Mouse (Mus musculus) ovary, postnatal 14 days (tissue): ENCODE results near the gene Hk3.
A peak's percentile ranks its signal among the peaks of the same experiment; 100 is the strongest.

Experiments
- DNase-seq: peaks from one replicate; pipeline ENCODE4 v3.0.0; 2022; ENCODE audit warnings: low spot score

Gene Hk3

DNA sequence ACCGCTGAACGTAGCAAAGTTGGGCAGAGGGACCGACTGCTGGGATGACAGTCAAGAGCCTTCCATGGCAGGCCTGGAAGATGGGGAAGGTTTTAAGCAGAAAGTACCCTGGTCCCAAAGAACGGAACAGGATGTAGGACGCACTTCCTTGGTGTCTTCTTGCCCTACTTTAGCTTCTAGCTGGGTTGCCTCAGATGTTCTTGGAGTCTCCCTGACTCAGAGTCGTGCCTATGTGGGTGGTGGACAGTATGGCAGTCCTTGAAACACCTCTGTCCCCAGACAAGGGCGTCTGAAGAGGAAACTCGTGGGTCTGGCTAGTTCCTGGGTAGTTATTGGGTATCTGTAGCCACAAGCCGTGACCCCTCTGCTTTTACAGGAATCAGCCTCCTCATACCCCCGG lies 19.1 kb downstream of the Hk3 start:
- DNase-seq = no peak

DNA sequence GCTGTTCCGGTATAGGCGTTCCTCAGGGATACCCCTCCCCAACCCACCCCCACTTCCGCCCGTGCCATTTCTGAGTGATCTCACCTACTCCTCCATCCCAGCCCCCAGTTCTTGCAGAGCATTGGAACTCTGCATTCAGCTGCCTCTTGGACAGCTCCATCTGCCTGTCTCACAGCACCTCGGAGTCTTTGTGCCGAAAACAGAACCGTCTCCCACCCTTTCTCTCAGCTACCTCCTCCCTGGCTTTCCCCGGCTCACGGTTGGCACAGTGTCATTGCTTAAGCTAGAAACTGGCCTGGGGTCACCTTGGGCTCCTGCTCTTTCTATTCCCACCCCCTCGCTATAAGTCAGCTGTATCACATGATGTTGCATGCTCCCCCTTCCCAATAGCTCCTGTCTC lies 20.8 kb downstream of the Hk3 start:
- DNase-seq = no peak

DNA sequence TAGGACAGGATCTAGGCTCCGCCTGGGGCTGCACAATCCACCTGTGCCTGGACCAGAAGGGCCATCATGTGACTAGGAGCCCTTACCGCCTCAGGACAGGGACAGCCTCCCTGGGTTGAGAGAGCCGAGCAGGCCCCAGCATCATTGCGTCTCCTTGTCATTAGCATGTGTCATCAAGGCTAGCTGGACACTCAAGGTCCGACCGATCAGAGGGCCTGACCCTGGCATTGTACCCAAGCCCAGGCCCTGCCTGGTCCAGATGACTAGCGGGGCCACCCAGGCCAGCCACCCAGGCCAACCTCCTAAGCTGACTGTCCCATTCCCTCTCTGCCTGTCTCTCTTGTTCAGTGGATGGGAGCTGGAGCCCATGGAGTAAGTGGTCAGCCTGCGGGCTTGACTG lies 23.6 kb downstream of the Hk3 start:
- no peak for DNase-seq

DNA sequence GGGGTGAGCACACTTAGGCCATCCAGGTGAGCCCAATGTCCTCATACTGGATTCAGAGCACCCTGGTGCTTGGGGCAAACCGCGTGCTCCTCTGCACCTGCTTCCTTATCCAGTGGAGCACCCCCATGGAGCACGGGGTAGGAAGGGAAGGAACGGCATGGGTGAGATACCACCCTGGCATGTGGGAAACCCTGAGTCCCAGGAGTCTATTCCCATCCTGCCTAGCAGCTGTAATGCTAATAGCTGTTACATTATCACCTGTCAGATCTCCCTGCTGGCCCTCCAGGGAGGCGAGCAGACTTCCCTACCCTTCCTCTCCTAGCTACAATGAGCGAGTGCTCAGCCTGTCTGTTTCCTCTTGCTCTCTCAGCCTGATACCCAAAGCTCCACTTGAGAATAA lies 26.0 kb downstream of the Hk3 start:
- DNase-seq = no peak

DNA sequence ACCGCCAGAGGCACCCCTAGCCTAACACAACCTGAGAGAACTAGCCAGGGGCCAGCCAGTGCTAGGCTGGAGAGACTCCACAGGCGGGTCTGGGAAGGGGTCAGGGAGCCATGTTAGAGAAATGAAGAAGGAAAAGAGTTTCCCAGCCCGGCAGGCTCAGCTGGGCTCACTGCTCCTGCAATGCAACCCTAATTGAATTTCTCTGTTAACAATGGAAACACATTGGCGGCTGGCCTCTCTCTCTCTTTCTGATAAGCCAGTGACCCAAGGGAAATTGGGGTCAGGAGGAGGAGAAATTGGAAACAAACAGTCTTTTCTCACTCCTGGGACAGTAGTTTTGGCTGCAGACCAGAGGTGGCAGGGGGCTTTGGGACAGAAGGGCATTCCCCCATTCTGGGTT lies 26.6 kb downstream of the Hk3 start:
- no peak for DNase-seq

DNA sequence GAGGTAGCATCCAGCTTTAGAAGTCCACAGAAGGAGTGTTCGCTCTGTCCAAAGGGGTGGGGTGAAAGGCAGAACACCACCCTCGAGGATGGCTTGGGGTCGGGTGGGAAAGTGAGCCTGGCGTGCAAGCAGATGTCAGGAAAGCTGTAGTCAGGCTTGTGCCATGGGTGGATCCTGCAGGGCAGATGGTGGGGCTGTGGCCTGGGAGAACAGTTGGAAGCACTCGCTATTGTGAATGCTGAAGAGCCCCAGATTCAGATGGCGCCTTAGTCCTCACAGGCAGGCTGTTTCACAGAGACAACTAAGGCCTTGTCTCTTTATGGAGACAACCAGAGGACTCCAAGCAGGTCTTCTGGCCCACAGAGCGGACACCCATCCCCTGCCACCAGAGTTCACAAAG lies 29.0 kb downstream of the Hk3 start:
- no peak for DNase-seq

DNA sequence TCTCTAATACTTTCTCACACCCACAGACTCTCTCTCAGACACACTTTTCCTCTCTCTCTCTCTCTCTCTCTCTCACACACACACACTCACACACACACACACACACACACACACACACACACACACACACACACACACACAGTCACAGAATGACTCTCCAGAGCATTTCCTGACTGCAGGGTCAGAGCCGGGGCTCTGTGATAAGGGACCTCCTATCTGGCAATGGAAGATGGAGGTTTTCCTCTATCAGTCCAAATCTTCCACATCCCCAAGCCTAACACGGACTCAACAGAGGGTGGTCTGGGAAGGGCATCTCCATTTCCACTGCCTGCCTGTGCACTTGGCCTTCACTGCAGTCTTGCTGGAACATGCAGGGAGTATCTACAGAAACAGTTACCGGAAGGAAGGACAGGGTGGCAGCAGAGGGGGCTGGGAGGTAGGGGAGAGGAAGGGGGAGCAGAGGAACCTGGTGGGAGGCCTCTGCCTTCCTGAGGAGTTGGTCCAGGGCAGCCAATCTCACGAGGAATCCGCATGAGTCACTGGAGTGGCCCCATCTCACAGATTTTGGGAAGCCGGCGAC lies 32.9 kb downstream of the Hk3 start:
- DNase-seq = no peak

DNA sequence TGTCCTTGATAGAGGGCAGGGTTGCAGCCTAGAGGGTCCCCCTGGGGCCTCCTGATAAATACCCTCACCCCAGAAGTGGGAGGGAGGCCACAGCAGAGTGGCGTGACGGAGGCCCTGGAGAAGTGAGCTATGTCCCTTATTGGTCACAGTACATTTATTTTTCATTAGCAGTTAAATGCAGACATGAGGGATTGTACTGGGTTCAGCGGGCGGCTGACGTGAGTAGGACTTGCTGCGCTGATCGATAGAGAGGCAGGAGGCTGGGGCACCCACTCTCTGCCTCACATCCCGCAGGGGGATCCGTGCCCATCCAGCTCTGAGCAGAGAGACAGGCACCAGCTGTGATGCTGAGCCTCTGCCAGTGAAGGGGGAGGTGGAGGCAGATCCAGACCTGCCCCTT lies 33.8 kb downstream of the Hk3 start:
- no peak for DNase-seq

DNA sequence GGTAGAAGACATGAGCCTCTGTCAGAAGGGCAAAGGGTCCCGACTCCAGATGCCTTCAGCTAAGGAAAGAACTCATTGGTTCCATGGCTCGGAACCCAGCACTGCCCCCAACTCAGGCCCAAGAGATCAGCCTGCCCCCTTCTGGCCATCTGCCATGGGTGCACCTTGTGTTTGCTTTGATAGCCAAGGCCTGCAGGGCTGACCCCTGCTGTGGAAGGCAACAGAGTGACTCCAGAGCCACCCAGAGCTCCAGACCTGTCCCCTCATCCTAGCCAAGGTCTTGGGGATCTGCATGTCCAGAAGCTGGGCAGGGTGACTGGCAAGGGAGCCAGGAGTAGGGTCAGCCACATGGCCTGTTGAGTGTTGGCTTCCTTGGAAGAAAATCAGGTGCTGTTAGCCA lies 37.6 kb downstream of the Hk3 start:
- DNase-seq = no peak

DNA sequence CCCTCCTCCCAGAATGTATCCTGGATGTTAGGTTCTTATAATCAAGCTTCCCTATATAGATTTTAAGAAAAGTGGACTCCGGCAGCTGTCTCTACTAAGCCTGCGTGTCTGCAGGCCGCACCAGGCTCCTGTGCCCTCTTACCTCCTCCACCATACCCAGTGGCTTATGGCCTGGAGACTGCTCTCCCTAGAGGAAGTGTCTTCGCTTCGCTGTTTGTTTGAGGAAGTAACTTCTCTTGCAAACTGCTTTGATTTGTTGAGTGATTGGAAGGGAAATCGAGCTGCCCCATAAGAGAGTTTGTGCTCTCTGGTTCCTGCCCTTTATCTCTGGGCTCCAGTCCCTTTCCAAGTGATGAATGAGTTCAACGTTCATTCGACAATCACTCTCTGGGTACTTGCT lies 38.2 kb downstream of the Hk3 start:
- no peak for DNase-seq

DNA sequence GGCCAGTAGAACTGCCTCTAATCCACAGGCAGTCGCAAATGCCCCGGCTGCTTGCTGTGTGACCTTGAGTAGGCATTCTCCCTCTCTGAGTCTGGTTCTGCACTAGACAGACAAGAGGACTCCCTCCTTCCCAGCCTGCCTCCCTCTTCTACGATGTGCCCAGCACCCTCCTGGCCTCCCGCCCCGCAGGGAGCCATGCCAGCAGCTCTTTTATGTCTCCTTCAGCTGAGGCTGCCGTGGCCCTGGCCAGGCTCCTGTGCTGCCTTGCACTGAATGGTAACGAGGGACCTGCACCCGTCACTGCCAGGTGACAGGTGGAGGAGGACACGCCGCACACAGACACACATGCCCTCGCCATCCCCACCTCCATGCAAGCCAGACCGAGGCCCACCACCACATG lies 40.2 kb downstream of the Hk3 start:
- DNase-seq = no peak

DNA sequence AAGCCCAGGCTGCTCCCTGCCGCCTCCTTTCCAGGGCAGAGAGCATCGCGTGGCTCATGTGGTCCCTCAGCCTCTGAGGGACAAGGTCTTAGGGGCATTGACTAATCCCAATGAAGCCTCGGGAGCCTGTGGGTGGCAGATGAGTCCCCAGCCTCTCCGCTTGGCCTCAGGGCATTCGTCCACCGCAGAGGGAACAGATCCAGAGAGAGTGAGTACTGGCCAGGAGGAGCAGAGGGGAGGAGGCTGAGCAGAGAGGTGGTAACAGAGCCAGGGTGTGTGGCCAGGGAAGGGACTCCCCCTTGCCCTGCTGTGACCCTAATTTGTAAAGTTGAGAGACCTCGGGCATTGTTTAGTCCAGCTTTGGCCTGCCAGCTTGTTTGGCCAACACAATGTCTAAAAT lies 42.4 kb downstream of the Hk3 start:
- DNase-seq = peak; percentile 6

DNA sequence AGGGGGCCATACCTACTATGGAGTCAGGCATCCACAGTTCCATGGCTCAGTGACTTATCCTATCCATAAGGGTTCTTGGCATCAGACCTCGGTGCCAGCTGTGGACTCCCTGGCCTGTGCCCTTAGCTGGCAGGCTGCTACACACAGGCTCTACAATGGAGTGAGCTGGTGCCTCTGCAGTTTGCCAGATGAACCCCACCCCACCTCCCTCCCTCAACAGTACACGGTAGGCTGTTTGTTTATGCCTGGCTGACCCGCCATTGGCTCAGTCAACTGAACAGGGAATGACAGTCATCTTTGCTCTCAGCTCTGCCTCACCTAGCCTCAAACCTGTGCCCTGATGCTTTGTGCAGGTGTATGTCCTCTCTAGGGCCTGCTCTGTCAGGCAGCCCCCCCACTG lies 45.6 kb downstream of the Hk3 start:
- DNase-seq = no peak

DNA sequence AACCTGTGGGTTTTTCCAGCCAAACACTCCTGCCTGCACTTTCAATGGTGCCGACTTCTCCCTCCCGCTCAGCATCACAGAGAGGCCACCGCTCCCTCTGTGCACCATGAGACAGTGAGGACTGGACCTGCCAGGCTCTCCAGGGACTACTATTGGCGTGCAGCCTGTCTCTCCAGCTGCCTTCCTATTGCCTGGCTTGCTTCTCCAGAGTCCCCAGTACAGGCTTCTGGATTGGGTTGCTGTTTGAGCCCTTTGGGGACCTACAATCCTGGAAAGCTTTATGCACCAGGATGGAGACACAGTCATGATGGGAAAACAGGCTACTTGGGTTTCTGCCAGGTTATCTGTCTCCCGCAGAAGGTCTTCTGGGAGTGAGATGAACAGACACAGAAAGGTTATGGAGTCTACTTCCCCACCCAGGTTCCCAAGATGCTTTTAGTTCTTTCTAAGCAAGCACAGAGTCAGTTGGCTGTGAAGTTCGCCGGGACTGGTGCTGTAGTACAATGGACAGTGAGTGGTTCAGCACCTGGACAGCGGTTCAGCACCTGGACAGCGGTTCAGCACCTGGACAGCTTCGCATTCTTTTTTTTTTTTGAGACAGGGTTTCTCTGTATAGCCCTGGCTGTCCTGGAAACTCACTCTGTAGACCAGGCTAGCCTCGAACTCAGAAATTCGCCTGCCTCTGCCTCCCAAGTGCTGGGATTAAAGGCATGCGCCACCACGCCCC lies 50.5 kb downstream of the Hk3 start:
- DNase-seq = peak; percentile 48

DNA sequence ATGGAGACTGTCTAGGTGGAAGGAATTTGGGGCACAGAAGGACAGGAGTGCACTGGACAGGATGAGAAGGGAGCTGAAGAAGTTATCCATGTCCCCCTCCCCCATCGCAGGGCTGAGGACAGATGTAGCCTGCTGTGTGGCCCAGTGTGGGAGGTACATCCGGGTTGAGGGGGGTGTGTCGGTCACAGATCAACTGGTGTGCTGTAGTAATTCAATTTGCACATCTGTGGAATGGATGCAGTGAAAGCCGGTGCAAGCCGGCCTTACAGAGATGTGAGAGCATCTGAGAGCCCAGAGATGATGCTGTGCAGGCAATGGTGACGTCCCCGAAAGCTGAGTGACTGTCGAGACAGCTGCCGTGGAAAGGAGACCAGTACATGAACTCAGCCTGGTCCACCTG lies 51.7 kb downstream of the Hk3 start:
- no peak for DNase-seq

DNA sequence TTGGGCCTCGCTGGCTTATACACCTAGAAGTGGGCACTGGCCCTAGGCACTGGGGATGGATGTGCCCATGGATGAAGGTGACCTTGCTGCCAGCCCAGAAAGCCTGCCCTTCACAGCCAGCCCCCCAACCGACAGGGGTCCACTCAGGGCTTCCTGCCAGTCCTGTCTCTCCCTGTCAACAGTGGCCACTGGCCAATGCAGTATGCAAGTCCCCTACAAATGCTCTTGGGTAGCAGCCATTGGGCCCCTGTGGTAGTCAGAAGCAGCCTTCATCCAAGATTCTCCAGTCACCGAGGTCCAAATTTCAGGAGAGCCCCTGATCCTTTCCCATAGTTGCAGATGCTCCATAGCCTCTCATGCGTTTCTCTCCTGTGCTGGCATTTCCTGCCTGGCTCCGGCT lies 52.5 kb downstream of the Hk3 start:
- no peak for DNase-seq

DNA sequence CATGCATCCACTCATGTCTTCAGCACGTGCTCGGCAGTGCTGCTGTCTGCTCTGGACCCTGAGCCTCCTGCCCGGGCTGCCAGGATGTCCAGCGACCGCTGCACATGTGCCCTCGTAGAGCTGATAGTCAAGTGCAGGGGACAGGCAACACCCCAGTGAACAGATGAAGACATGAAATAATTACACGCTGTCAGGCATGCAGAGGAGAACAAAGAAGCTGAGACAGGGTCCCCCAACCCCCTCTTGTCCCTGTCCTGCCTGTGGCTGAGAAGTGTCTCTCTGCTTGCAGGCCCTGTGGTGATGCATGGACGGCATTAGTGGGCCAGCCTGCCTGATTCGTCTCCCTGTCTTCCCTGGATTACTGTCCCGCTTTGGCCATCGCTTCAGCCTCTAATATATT lies 53.7 kb downstream of the Hk3 start:
- no peak for DNase-seq

DNA sequence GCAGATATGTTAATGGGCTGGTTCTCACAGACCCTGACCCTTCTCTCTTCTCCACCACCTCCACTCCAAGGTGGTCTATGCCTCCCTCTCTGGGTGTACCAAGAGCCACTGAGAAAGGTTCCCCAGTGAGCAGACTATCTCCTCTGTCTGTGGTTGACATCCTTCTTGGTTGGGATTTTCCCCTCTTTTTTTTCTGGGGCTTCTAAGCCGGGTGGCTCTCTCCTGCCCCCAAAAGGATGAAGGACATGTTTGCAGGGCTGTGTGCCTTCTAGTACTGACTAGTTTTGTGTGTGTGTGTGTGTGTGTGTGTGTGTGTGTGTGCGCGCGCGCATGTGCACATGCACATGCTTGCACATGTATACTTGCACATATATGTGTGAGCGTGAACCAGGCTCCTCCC lies 55.9 kb downstream of the Hk3 start:
- DNase-seq = no peak

DNA sequence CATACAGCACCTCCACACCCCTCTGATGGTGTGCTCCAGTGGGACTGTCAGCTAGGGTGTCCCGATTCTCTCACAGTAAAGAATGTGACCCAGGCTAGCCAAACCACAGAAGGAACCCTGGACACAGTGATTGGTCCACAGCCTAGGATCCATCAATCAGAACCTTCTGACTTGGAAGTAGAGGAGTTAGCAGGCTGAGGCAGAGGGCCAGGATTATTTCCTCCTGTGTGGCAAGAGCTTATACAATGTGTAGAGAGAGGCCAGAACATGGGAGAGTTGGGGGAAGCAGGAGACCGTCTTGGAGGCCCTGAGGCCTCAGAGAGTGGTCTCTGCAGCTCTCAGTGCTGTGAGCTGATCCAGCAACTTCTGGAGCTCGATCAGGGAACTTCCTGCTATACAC lies 60.7 kb downstream of the Hk3 start:
- no peak for DNase-seq

DNA sequence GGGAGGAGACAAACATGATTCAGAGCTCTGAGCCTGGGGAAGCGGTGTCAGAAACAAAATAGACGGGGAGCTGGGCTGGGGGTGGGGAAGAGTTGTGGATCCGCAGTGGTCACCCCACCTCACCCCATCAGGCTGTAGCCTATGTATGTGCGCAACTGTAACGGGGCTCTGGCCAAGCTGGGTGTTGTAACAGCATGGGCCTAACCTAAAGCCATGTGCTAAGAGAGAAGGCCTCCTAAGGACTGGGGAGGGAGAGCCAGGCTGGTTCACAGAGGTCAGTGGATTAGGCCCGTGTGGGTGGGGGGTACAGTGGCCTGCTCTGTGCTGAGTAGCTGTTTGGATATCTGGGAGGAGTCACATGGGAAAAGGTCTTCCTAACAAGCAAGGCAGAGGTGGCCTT lies 61.3 kb downstream of the Hk3 start:
- DNase-seq = no peak

DNA sequence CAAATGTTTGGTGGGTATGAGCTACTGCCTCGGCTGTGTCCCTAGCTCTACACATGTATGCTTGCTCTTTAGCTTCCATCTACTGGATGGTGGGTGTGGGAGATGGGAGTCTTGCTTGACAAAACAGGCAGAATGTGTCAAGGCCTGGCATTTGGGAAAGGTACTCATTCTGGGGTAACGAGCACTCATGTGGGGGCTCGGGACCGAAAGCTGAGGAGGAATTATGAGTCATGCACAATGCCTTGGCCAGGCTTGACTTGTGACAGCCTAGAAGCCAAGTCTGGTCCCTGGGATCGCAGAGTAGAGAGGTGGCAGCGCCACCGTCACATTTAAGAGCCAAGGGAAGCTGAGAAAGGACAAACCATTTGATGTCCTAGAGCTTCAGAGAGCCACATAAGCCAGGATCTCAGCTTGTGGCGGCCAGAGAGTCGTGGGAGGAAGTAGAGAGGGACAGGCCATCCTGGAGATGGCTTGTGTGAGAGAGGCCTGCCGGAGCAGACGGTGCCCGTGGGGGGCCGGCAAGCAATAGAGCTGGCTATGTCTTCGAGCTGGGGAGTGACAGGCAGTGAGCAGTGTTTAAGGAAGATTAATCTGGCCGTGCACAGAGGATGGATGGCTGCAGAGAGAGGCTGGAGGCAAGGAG lies 62.0 kb downstream of the Hk3 start:
- DNase-seq = no peak

DNA sequence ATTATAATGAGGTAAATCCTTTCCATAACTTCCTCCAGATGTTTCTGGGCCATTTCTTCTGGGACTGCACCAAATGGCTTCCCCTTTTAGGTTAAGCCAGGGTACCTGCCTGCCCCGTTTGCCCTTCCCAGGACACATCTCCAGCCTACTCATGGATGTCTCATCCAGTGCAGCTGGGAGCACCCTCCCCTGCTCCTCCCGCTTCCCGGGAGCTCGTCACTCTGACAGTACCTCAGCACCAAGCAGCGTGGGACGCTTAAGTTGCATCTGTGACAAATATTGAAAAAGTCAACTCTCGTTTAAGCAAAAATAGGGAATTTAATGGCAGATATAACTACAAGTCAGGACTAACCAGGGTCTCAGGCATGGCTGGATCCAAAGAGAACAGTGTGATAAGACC lies 63.9 kb downstream of the Hk3 start:
- DNase-seq = no peak
